Mouse (Mus musculus) erythroblast, adult 5-6 weeks (primary cell): ENCODE results near the gene Tspan4. TPM values are rescaled to one million over a fixed set of nuclear protein-coding genes. Genes with fewer than 3 reads are reported as not detected.

ENCODE experiments used
- ATAC-seq: replicated peaks from 2 replicates; pipeline ENCODE4 v1.8.0; 2016; ENCODE audit warnings: moderate number of reproducible peaks, mild to moderate bottlenecking, moderate TSS enrichment, inconsistent platforms; ENCODE audit not compliant: poor library complexity, low FRiP score, severe bottlenecking
- total RNA-seq, 2 experiments: library from RNA; stranded (forward) in 1 of 2; stranded (reverse) in 1 of 2; fragments of 150-400 nt in 1 of 2; fragments of 200-764, 138-1000 nt in 1 of 2; gene quantifications; 2 replicates each; pipeline versions ENCODE4 v1.2.3 to v1.2.4; 2015 to 2017; ENCODE audit warnings: low replicate concordance in 2 of 2

Tspan4 gene
- total RNA-seq (2015; ENCODE audit: low replicate concordance) (0.58 and 1.7 TPM in 2 replicates), total RNA-seq (2017; ENCODE audit: low replicate concordance) (2.2 and 7.7 TPM in 2 replicates)

DNA sequence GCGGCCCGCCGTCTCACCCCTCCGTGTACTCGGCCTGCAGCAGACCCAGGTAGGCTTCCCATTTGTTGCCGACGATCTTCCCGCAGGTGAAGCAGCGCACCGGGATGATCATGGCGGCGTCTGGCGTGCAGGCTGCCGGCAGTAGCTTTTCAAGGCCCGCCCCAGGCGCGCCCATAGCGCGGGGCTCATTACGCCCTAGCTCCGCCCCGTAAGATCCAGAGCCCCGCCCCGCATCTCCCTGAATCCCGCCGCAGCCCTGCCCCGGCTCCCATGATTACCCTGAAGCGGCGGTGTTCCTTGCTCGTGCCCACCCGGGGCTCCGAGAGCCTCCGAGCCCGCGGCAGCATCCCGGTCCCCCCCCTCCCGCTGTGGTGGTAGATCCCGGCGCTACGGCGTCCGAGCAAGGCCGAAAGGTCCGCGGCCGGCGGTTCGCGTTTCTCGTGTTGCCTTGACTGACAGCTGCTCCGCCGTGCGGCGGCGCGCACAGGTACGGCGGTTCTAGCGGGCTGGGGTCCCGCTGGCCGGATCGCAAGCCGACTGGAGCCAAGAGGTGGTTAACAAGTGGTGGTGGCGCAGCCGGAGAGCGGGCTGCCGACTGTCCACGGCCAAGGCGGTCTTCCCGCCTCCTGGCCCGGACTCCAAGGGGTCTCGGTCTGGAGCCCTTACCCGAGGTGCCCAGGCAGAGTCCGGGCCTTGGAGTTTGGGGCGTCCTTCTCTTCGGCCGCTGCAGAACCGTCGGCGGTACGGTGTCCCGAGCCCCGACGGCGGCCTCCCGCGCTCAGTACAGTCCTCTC is at the start of gene Tspan4, which contains the start of gene Polr2l:
Gene Tspan4 (plus strand): TSS at position 230 of the 794 bp plus-strand sequence.
Gene Polr2l (minus strand): TSS at position 122 of the 794 bp plus-strand sequence.
- ATAC-seq = peak; percentile 82

- ATAC-seq = 0 out of 2 replicates have a peak, but pooled peaks have one; percentile 7
Measured at GRCm38 (mm10) chr7:141426948-141427730, 47.9 kb upstream of the Tspan4 start.

DNA sequence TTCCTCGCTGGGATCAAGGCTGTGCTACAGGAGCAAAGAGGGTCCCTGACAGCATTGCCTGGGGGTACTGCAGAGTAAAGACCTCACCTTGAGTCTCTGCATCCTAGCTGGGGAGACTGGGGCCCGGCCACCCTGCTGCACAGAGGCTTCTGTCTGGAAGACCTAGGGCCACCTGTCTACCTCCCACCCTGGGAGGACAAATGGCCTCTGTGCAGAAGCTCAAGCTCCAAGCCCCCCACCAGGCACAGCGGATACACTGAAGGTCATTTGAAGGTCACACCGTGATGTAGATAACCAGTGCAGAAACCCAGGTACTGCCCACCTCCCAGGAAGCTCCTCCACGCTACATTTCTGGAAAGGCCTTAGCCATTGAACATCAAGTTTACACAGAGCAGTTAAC is 46.3 kb upstream of the Tspan4 start:
- ATAC-seq = no peak

GRCm38 (mm10) chr7:141429310-141429709 is 45.7 kb upstream of the Tspan4 start, which contains the start of gene Cend1:
Cend1 (minus strand) TSS chr7:141429491.
- no peak for ATAC-seq

GRCm38 (mm10) chr7:141429840-141430584 is 45.0 kb upstream of the Tspan4 start:
- no peak for ATAC-seq

DNA sequence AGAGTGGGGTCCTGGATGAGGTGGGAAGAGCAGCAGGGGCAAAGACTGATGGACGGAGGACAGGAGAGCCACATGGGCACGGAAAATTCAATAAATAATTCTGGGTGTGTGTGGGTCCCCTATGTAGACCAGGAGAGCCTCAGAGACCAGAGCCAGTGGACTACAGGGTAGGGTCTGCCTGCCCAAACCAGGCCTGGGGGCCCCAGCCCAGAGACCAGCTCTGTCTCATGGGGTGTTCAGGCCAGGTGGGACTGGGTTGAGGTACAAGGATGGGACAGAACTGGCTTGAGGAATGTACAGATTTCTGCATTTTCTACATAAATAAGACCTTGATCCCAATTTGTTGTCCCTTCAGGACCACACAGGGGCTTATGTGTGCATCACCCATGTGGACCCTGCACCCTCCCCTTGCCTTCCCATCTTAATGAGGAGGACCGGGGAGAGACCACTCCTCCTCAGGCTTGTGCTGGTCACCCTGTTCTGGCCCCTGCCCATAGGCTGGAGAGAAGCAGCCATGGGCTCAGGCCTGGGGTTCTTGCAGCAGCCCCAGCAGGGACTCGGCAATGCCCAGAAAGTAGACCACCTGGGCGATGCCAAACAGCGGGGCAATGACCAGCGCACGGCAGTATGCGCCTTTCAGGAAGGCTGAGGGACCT is 44.3 kb upstream of the Tspan4 start:
- ATAC-seq = no peak

DNA sequence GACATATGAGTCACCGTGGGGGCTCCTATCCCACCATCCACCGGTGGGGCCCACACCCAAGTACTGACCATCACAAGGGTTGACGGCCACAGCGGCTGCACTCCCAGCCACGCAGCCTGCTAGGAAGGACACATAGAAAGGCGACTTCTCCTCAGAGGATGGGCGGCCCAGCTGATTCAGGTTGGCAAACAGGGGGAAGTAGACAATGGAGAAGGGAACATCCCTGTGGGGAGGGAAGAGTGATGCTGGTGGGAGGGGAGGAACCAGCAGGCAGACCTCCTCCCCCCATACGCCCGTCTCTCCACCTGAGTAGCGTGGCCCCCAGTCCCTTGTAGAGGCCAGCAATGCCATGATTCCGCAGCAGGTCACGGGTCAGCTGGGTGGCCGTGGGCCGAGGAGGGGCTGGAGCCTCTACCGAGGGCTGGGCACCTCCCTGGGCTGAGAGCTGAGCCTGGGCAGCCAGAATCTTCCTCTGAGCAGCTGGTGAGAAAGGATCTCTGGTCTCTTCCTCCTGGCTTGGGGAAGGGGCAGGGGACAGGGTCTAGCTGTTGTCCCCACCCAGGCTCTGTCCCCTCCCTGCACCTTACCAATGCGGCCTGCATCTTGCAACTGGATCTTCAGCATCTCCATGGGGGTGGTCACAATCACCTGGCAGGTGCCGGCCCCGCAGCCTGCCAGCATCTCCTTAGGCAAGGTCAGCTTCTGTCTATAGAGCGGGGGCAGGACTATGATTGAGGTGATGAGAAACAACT is 43.4 kb upstream of the Tspan4 start:
- ATAC-seq = no peak

DNA sequence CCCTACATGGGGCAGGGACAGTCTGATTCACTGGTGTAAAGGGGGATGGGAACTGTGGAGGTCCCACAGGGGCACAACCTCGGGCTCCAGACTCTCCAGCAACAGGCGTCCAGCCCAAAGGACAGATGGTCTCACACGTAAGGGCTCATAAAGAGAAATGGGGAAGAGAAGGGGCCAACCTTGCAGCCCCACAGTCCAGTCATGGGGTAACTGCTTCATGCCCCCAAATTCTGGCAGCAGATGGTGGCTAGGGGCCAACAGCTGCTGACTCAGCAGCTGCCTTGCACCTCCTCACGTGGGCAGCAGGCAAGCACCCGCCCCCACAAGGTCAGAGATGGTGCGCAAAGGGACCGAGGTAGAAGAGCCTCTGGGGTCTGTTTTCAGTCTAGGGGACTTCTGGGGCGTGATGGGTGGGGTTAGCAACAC is 42.8 kb upstream of the Tspan4 start:
- ATAC-seq = no peak

GRCm38 (mm10) chr7:141432741-141433516 is 42.1 kb upstream of the Tspan4 start:
- ATAC-seq = no peak

DNA sequence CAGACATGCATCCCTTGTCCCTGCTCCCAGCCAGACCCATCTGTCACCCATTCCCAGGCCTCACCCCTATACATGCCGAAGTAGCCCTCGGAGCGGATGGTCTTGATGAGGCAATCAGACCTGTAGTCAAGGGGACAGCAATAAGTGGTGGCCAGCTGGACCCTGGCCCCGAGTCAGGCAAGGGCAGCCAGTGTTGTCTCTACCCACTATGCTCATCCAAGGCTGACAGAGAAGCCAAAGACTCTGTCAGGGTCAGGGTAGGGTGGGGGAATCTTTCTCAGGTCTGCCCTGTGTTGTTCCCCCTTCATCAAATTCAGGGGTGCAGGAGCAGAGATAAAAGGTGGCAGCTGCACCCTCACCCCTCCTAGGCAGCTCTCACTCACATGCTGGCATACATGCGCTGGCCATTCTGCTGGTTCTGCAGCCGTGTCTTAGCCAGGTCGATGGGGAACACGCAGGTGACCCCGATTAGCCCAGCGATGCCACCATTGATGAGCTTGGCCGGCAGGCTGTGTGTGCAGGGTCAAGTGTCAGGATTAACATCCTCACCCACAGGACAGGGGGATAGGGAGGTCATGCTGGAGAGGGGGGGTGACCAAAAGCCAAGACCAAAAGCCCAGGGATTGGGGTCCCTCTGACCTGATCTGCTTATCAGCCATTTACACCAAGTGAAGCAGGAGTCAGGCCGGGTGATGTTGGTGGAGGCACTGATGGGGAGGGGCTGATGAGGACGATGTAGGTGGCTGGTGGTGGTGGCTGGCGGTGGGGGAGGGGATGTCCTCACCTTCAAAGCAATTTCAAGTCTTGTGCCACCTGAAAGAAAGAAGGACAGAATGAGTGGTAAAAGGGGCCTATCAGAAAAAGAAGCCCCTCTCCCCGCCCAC is 41.3 kb upstream of the Tspan4 start:
- no peak for ATAC-seq

- ATAC-seq = no peak
Measured at GRCm38 (mm10) chr7:141434464-141434863, 40.6 kb upstream of the Tspan4 start.

- peak; percentile 71 for ATAC-seq
Measured at GRCm38 (mm10) chr7:141435129-141435855, 39.7 kb upstream of the Tspan4 start.

DNA sequence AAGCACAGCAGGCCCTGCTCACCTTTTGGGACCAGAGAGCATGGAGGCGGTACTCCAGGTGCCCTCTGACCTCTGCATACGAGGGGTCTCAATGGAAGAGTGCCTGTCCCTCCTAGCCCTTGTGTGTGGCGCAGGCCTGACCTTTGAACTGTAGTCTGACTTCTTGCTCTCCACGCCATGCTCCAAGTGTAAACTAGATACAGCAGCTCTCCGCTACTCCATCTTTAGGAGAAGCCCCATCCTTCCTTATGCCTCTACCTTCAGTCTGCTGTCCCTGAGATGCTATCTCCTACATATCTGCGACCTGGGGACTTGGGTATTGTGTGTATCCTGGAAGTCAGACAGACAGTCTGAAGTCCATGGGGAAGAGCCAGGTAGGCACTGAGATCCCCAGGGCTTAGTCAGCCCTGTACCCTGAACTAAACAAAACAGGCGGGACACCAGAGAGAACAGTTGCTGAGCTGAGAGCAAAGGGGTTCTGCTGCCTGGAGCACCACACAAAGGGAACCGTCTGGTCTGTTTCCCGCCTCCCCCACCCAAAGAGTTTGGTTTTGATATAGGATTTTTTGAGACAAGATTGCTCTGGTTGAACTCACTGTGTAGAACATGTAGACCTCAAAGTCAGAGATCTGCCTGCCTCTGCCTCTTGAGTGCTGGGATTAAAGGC is 39.1 kb upstream of the Tspan4 start:
- ATAC-seq = no peak

DNA sequence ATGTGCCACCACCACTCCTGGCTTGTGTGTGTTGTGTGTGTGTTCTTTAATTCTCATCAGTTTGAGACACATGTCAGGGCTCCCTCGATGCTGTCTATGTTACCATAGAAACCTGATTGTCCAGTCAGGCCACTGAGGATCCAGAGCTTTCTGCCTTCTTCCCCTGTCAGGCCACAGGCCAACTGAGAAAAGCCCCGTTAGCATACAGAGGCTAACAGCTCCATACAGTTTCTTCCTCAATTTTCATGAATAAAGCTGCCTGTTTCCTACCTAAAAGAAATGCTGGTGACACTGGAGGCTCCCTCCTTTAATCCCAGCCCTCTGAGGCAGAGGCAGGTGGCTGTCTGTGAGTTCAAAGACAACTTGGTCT is 38.5 kb upstream of the Tspan4 start:
- no peak for ATAC-seq

- peak; percentile 65 for ATAC-seq
Measured at GRCm38 (mm10) chr7:141437178-141438120, 37.6 kb upstream of the Tspan4 start, which contains the start of gene Slc25a22. Slc25a22 (minus strand) TSS chr7:141437892.
